Mouse (Mus musculus): ENCODE measurements around the gene Ak2. TPM values are rescaled to one million over a fixed set of nuclear protein-coding genes. Genes with fewer than 3 reads are reported as not detected.

The Ak2 gene
- polyA plus RNA-seq, 1 experiment from 2014 or later, result 134 TPM

GRCm38 (mm10) chr4:129034706-129035660 lies 43.2 kb downstream of the Ak2 start:
- H3K27me3 ChIP-seq (ENCODE audit: control insufficient read depth, insufficient read depth, low read length), result no peaks in the 10 kb centered on the region
- no peaks in the 10 kb centered on the region for H3K4me1 ChIP-seq (ENCODE audit: control insufficient read depth, insufficient read depth, low read length)
- no peaks in the 10 kb centered on the region for H3K9me3 ChIP-seq (ENCODE audit: control insufficient read depth, low read length)
- 58% methylated on average over 13 of the region's 13 CpGs for WGBS
- H3K4me3 ChIP-seq (ENCODE audit: low read depth, low read length), result no peak overlapping the region
- no peak overlapping the region for H3K9ac ChIP-seq (ENCODE audit: low read length)
- DNase-seq (ENCODE audit: low spot score), result no peak
- no peak overlapping the region for H3K27ac ChIP-seq (ENCODE audit: low read depth, low read length)
- no peak for ATAC-seq (ENCODE audit: insufficient read depth, low FRiP score, low TSS enrichment)
- H3K36me3 ChIP-seq (ENCODE audit: control insufficient read depth, insufficient read depth, low read length), result no peaks in the 10 kb centered on the region
- H3K4me2 ChIP-seq (ENCODE audit: low read depth), result no peak overlapping the region

- no peak overlapping the region for H3K27ac ChIP-seq (ENCODE audit: low read depth, low read length)
- DNase-seq (ENCODE audit: low spot score), result no peak
- H3K9ac ChIP-seq (ENCODE audit: low read length), result no peak overlapping the region
- no peaks in the 10 kb centered on the region for H3K36me3 ChIP-seq (ENCODE audit: control insufficient read depth, insufficient read depth, low read length)
- no peaks in the 10 kb centered on the region for H3K27me3 ChIP-seq (ENCODE audit: control insufficient read depth, insufficient read depth, low read length)
- no peak for ATAC-seq (ENCODE audit: insufficient read depth, low FRiP score, low TSS enrichment)
- no peaks in the 10 kb centered on the region for H3K9me3 ChIP-seq (ENCODE audit: control insufficient read depth, low read length)
- no peak overlapping the region for H3K4me3 ChIP-seq (ENCODE audit: low read depth, low read length)
- no peak overlapping the region for H3K4me2 ChIP-seq (ENCODE audit: low read depth)
- 70% methylated on average over 7 of the region's 7 CpGs for WGBS
- H3K4me1 ChIP-seq (ENCODE audit: control insufficient read depth, insufficient read depth, low read length), result no peaks in the 10 kb centered on the region
These were observed 44.2 kb downstream of the Ak2 start for GRCm38 (mm10) chr4:129035851-129036445.

- ATAC-seq (ENCODE audit: insufficient read depth, low FRiP score, low TSS enrichment) (no peak), DNase-seq (ENCODE audit: low spot score) (no peak)
- H3K36me3 ChIP-seq (ENCODE audit: control insufficient read depth, insufficient read depth, low read length), result no peaks in the 10 kb centered on the region
- H3K4me2 ChIP-seq (ENCODE audit: low read depth), result peak overlapping the region; percentile 81
- peak overlapping the region; percentile 37 for H3K9ac ChIP-seq (ENCODE audit: low read length)
- no peaks in the 10 kb centered on the region for H3K4me1 ChIP-seq (ENCODE audit: control insufficient read depth, insufficient read depth, low read length)
- no peaks in the 10 kb centered on the region for H3K9me3 ChIP-seq (ENCODE audit: control insufficient read depth, low read length)
- H3K4me3 ChIP-seq (ENCODE audit: low read depth, low read length), result peak overlapping the region; percentile 29
- peaks cover 11% of the 10 kb centered on the region for H3K27me3 ChIP-seq (ENCODE audit: control insufficient read depth, insufficient read depth, low read length)
- 21% methylated on average over 15 of the region's 15 CpGs for WGBS
- H3K27ac ChIP-seq (ENCODE audit: low read depth, low read length), result peak overlapping the region; percentile 58; the same call in 1 of the 2 replicates
These were observed 56.1 kb downstream of the Ak2 start for GRCm38 (mm10) chr4:129047721-129048421.

GRCm38 (mm10) chr4:129048501-129049305 lies 56.9 kb downstream of the Ak2 start:
- peak overlapping the region; percentile 37 for H3K9ac ChIP-seq (ENCODE audit: low read length)
- peaks cover 11% of the 10 kb centered on the region for H3K27me3 ChIP-seq (ENCODE audit: control insufficient read depth, insufficient read depth, low read length)
- ATAC-seq (ENCODE audit: insufficient read depth, low FRiP score, low TSS enrichment), result peak; percentile 91

GRCm38 (mm10) chr4:129049306-129050011 lies 57.7 kb downstream of the Ak2 start:
- WGBS, result 7% methylated on average over 23 of the region's 23 CpGs
- Histone ChIP-seq H3K4me3 (ENCODE audit: low read depth, low read length) (peak overlapping the region; percentile 29), H3K27me3 (ENCODE audit: control insufficient read depth, insufficient read depth, low read length) (peaks cover 11% of the 10 kb centered on the region), H3K4me2 (ENCODE audit: low read depth) (peak overlapping the region; percentile 81), H3K27ac (ENCODE audit: low read depth, low read length) (peak overlapping the region; percentile 58), H3K9ac (ENCODE audit: low read length) (peak overlapping the region; percentile 37), H3K9me3 (ENCODE audit: control insufficient read depth, low read length) (no peaks in the 10 kb centered on the region), H3K4me1 (ENCODE audit: control insufficient read depth, insufficient read depth, low read length) (no peaks in the 10 kb centered on the region), H3K36me3 (ENCODE audit: control insufficient read depth, insufficient read depth, low read length) (no peaks in the 10 kb centered on the region)
- ATAC-seq (ENCODE audit: insufficient read depth, low FRiP score, low TSS enrichment) (peak; percentile 48; the same call in 1 of the 2 replicates), DNase-seq (ENCODE audit: low spot score) (peak; percentile 29)

More at GRCm38 (mm10) chr4:129048501-129049305, 56.9 kb downstream of the Ak2 start:
- Histone ChIP-seq H3K9me3 (ENCODE audit: control insufficient read depth, low read length) (no peaks in the 10 kb centered on the region), H3K4me1 (ENCODE audit: control insufficient read depth, insufficient read depth, low read length) (no peaks in the 10 kb centered on the region), H3K4me3 (ENCODE audit: low read depth, low read length) (peak overlapping the region; percentile 29), H3K4me2 (ENCODE audit: low read depth) (peak overlapping the region; percentile 81), H3K27ac (ENCODE audit: low read depth, low read length) (peak overlapping the region; percentile 58), H3K36me3 (ENCODE audit: control insufficient read depth, insufficient read depth, low read length) (no peaks in the 10 kb centered on the region)
- WGBS, result 0% methylated on average over 47 of the region's 52 CpGs
- DNase-seq (ENCODE audit: low spot score), result peak; percentile 90

- H3K36me3 ChIP-seq (ENCODE audit: control insufficient read depth, insufficient read depth, low read length), result no peaks in the 10 kb centered on the region
- H3K4me3 ChIP-seq (ENCODE audit: low read depth, low read length), result no peak overlapping the region
- no peak for ATAC-seq (ENCODE audit: insufficient read depth, low FRiP score, low TSS enrichment)
- H3K9me3 ChIP-seq (ENCODE audit: control insufficient read depth, low read length), result no peaks in the 10 kb centered on the region
- H3K27me3 ChIP-seq (ENCODE audit: control insufficient read depth, insufficient read depth, low read length), result peaks cover 11% of the 10 kb centered on the region
- DNase-seq (ENCODE audit: low spot score), result no peak
- H3K27ac ChIP-seq (ENCODE audit: low read depth, low read length), result no peak overlapping the region
- H3K9ac ChIP-seq (ENCODE audit: low read length), result no peak overlapping the region
- H3K4me1 ChIP-seq (ENCODE audit: control insufficient read depth, insufficient read depth, low read length), result no peaks in the 10 kb centered on the region
- H3K4me2 ChIP-seq (ENCODE audit: low read depth), result no peak overlapping the region
- WGBS, result 82% methylated on average over 4 of the region's 4 CpGs
These were observed 58.6 kb downstream of the Ak2 start for GRCm38 (mm10) chr4:129050365-129050764.

GRCm38 (mm10) chr4:129050901-129051417 lies 59.2 kb downstream of the Ak2 start:
- peaks cover 11% of the 10 kb centered on the region for H3K27me3 ChIP-seq (ENCODE audit: control insufficient read depth, insufficient read depth, low read length)
- WGBS, result 77% methylated on average over 6 of the region's 6 CpGs

More at GRCm38 (mm10) chr4:129050901-129051417, 59.2 kb downstream of the Ak2 start:
- Histone ChIP-seq H3K36me3 (ENCODE audit: control insufficient read depth, insufficient read depth, low read length) (no peaks in the 10 kb centered on the region), H3K9me3 (ENCODE audit: control insufficient read depth, low read length) (no peaks in the 10 kb centered on the region), H3K27ac (ENCODE audit: low read depth, low read length) (no peak overlapping the region), H3K4me2 (ENCODE audit: low read depth) (no peak overlapping the region), H3K4me3 (ENCODE audit: low read depth, low read length) (no peak overlapping the region), H3K4me1 (ENCODE audit: control insufficient read depth, insufficient read depth, low read length) (no peaks in the 10 kb centered on the region), H3K9ac (ENCODE audit: low read length) (no peak overlapping the region)
- ATAC-seq (ENCODE audit: insufficient read depth, low FRiP score, low TSS enrichment) (no peak), DNase-seq (ENCODE audit: low spot score) (no peak)

Measured in neural tube, embryonic 11.5 days (tissue).